Mouse (Mus musculus): ENCODE data around the gene Timp3. TPM values are rescaled to one million over a fixed set of nuclear protein-coding genes. Genes with fewer than 3 reads are reported as not detected.
A peak's percentile ranks its signal among the peaks of the same experiment; 100 is the strongest.

Gene Timp3
- total RNA-seq, 1 experiment from 2014 or later: 388 TPM

DNA sequence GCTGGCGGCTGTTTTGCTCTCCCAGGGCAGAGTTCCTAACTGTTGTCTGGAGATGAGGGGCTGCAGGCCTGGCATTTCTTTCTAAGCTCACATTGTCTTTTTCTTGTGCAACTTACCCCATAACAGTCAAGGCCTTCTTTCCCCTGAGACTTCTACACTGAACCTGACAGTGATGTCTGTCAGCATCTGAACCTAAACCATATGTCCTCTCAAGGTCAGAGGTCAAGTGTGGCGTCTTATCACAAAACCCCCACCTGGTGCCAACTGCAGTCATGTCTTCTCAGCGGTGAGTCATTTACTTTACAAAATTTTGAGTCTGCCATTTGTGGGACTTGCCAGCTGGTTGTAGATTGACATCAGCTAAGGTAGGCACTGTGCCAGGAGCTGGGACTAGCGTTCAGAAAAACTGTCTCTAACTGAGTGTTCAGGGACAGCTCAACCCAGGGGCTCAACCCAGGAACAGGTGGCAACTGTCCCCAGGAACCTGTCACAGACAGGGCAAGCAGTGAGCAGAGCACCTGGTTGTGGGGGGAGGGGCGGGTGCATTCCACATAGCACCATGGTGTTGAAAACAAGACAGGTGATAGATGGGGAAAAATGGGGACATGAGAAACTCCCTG lies 87.8 kb downstream of the Timp3 start:
- peak; percentile 44 for DNase-seq

DNA sequence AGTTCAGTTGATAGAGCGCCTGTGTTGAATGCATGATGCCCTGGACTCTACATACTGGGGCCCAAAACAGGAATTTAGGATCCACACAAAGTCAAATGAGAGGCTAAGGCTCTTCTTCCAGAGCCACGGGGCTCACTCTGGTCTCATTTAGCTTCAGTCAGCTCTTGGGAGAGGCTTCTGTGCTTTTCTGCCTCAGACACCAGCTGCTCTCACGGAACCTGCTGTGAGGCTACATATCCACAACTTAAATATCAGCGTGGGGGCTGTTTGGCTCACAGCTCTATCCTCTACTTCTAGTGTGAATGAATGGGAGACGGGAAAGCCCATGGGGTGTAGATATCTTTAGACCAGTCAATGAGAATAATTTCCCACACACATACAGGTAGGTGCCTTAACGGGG lies 88.6 kb downstream of the Timp3 start:
- no peak for DNase-seq

DNA sequence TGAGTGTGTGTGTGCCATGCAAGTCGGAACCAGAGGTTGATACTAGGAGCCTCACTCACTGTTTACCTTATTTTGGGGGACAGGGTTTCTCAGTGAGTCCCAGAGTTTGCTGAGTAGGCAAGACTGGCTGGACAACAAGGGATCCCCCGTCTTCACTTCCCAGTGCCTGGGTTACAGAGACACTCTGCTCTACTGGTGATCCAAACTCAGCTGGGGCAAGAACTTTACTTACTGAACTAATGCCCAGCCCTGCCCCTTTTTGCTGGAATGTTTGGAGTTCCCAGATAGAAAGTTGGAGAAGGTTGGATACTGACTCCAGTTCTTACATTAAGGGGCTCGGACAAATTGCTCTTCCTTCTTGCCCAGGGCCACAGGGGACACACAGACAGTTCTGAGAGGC lies 89.2 kb downstream of the Timp3 start:
- DNase-seq: no peak

DNA sequence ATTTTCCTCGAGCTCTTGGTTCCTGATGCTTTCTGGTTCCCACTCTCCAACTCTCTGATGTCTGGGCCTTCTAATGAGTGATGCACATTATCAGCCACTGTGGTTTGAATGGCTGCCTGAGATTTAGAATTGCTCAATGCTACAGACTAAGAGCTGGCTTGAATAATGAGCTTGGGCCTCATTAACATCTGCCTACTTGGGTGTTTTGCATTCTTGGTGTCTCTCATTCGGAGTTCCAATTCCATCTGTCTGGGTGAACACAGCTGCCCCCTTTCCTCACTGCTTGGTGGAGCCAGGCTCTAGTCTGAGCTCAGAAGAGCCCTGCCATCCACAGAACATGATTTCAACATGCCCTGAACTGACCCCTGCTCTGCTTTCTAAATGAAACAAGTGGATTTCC lies 89.7 kb downstream of the Timp3 start:
- DNase-seq: no peak

DNA sequence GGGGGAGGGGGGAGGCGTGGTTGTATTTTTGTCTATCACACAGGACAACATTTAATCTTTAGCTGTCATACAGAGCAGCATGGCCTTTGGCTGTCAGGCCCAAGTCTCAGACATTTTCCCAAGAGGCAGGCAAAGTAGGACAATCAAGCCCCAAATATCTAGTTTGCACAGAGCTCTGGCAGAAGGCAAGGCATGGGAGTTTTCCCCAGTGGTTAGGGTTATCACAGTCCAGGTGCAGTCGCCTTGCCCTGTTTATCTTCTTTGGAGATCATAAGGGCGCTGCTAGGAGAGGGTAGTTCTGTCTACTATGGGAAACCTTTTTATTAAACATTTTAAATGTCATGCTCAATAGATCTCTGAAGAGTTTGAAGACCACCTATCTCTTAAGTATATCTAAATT lies 92.2 kb downstream of the Timp3 start:
- no peak for DNase-seq

DNA sequence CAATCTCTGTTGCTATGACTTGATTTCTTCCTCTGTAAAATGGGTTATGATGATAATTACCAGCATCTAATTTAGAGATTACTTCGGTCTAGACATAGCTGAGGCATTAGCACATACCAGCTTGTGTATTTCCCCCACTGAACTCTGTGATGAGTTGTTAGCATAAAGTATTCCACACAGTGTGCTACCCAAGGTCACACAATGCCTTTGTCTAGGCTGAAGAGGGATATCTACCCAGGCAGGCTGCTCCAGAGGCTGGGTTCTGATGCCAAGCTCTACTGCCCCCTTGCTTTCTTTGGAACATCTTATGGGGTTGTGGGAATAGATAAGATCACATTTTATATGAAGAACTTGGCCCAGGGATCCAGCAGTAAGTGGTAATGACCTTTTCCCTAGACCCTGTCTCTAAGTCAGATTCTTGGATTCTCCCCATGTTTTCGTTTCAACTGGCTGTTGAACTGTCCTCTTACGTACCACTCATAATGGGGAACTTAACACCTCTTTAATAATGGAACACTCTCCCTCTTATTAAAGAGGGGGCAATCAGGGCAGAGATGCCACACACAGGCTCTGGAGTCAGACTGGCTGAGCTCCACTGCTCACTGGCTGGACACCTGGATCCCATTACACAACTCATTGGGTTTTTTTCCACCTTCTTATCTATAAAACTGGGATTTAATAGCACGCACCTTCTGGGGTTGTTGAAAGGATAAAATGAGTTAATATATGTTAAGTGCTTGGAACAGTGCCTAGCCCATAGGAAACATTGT lies 97.6 kb downstream of the Timp3 start:
- no peak for DNase-seq

DNA sequence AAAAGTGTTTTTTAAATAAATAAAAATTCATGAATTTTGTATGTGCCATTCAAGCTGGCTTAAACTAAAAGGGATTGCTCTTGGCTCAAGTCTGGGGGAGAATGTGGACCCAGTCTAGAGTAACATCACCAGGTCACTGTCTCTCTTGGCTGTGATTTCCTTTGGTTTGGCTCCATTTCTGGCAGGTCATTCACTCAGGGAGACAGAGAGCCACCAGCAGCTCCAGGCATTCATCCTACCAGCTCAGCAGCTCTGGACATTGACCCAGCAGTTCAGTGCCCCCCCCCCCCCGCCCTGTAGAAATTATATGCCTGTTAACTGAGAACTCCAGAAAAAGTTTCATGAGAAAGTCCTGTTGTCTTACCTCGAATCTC lies 98.2 kb downstream of the Timp3 start:
- no peak for DNase-seq

Other genes starting within 250 kb of the Timp3 start
- gene Syn3, start 198.5 kb downstream of the Timp3 start, total RNA-seq (2021): 3.4 and 5.2 TPM in 2 replicates